Mouse (Mus musculus) erythroblast, embryonic 14.5 days (primary cell): Measurements from ENCODE around the gene Aff3.

Source experiments
- GATA1 ChIP-seq: IDR thresholded peaks from 2 replicates; pipeline ENCODE4 v1.6.1; 2012; ENCODE audit warnings: low read length, inconsistent platforms, mixed read lengths
- TAL1 ChIP-seq: IDR thresholded peaks from 3 replicates; pipeline ENCODE4 v1.6.1; 2012; ENCODE audit warnings: low read length, inconsistent platforms, mixed read lengths

GRCm38 (mm10) chr1:38212386-38212785 lies 452.4 kb downstream of the Aff3 start:
- TF ChIP-seq GATA1, result no peak
- no peak for TF ChIP-seq TAL1
